Mouse (Mus musculus) heart, postnatal 4 days (tissue): ENCODE measurements at regions not wholly inside any gene's neighbourhood (a gene's known extent, or its start where the extent isn't known, plus 50 kb on each side); places are given as distances from the start of the nearest gene placed in this dataset.

ENCODE experiments used
- DNase-seq: peaks from one replicate; pipeline ENCODE4 v3.0.0; 2021

- no peak for DNase-seq
Measured at GRCm38 (mm10) chr2:9267675-9268074, 613.4 kb upstream of the 4930412O13Rik start.

- no peak for DNase-seq
Measured at GRCm38 (mm10) chr2:9283441-9283840, 597.6 kb upstream of the 4930412O13Rik start.

GRCm38 (mm10) chr2:9285800-9286199, 595.3 kb upstream of the 4930412O13Rik start:
- DNase-seq: no peak

GRCm38 (mm10) chr2:9287077-9287476, 594.0 kb upstream of the 4930412O13Rik start:
- DNase-seq: no peak

GRCm38 (mm10) chr2:9287623-9288022, 593.4 kb upstream of the 4930412O13Rik start:
- DNase-seq: no peak

GRCm38 (mm10) chr2:9331630-9332352, 549.3 kb upstream of the 4930412O13Rik start:
- DNase-seq: no peak

GRCm38 (mm10) chr2:9348982-9349381, 532.1 kb upstream of the 4930412O13Rik start:
- no peak for DNase-seq

GRCm38 (mm10) chr2:9349994-9350393, 531.1 kb upstream of the 4930412O13Rik start:
- no peak for DNase-seq

GRCm38 (mm10) chr2:9352190-9352589, 528.9 kb upstream of the 4930412O13Rik start:
- DNase-seq: no peak

- DNase-seq: no peak
Measured at GRCm38 (mm10) chr2:9360020-9360419, 521.0 kb upstream of the 4930412O13Rik start.

GRCm38 (mm10) chr2:9367801-9368584, 513.1 kb upstream of the 4930412O13Rik start:
- no peak for DNase-seq

- DNase-seq: no peak
Measured at GRCm38 (mm10) chr2:9369572-9369971, 511.5 kb upstream of the 4930412O13Rik start.

- DNase-seq: no peak
Measured at GRCm38 (mm10) chr2:9386566-9386965, 494.5 kb upstream of the 4930412O13Rik start.

- no peak for DNase-seq
Measured at GRCm38 (mm10) chr2:9388058-9388457, 493.0 kb upstream of the 4930412O13Rik start.

GRCm38 (mm10) chr2:9395379-9395999, 485.6 kb upstream of the 4930412O13Rik start:
- DNase-seq: no peak

GRCm38 (mm10) chr2:9401461-9401860, 479.6 kb upstream of the 4930412O13Rik start:
- no peak for DNase-seq

GRCm38 (mm10) chr2:9402281-9402680, 478.8 kb upstream of the 4930412O13Rik start:
- no peak for DNase-seq

- no peak for DNase-seq
Measured at GRCm38 (mm10) chr2:9409075-9409474, 472.0 kb upstream of the 4930412O13Rik start.

- DNase-seq: no peak
Measured at GRCm38 (mm10) chr2:9422686-9423085, 458.4 kb upstream of the 4930412O13Rik start.

- DNase-seq: no peak
Measured at GRCm38 (mm10) chr2:9423534-9423933, 457.5 kb upstream of the 4930412O13Rik start.

GRCm38 (mm10) chr2:9433110-9433940, 447.7 kb upstream of the 4930412O13Rik start:
- DNase-seq: peak; percentile 5

- no peak for DNase-seq
Measured at GRCm38 (mm10) chr2:9435155-9435872, 445.7 kb upstream of the 4930412O13Rik start.
